Comparison of ENCODE assay signal across 18 mouse cellular contexts in the genomic region with DNA sequence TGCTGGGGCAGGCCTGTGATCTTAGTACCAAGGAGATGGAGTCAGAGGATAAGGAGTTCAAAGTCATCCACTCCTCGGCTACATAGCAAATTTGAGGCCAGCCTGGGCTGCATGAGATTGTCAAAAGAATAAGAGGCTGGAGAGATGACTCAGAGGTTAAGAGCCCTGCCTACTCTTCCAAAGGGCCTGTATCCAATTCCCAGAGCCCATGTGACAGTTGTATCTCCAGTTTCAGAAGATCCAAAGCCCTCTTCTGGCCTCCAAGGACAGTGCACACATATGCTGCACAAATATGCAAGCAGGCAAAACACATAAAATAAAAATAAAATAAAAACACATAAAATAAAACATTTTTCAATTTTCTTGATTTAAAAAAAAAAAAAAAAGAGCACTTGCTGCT. TPM values are rescaled to one million over a fixed set of nuclear protein-coding genes. Genes with fewer than 3 reads are reported as not detected.
DNase-seq lines count a peak whose midpoint lies in the region; TF ChIP-seq lines count a peak whose summit lies in the region.
"Had no signal": no experiment of that assay in that cellular context is flagged by ENCODE, and none has a peak within 500 bp of the region (broad histone marks: within the 10 kb centered on the region; RNA-seq: fewer than 3 reads in every experiment).

No protein-coding gene starts in this region.

- H3K4me3 ChIP-seq in layer of hippocampus, adult 2 months: no peak overlapping the region
- H3K4me3 ChIP-seq: embryonic facial prominence, embryonic 10.5 days; embryonic facial prominence, embryonic 12.5 days; forebrain, embryonic 13.5 days had no signal

- DNase-seq in 3134 (ENCODE audit: extremely low read depth, insufficient read length, low spot score): peak; percentile 36
- peak; percentile 76 for DNase-seq in 3T3-L1 (ENCODE audit: low read depth, low spot score)
- DNase-seq in NIH3T3 (ENCODE audit: low read depth): peak; percentile 45
- peak; percentile 25 for DNase-seq in adipocyte (ENCODE audit: low spot score)
- no peak for DNase-seq in lung, adult 18-20 months
- DNase-seq in layer of hippocampus, adult 2 months (ENCODE audit: low spot score in 2 of 2): no peak
- no peak for DNase-seq in adrenal gland, postnatal 36 days
- no peak for DNase-seq in urinary bladder, postnatal 25 days (ENCODE audit: low spot score)
- DNase-seq: adrenal gland, adult 8-10 months; adrenal gland, postnatal 14 days; cerebellum, adult 11 months; cerebellum, adult 18-20 months; cerebellum, adult 8-10 months; cerebellum, adult 9-11 months; cerebellum, postnatal 25 days had no signal

- TF ChIP-seq CTCF in layer of hippocampus, adult 2 months (conservative IDR thresholded peaks at IDR 0.05): no peak

- no peak overlapping the region for H3K27ac ChIP-seq in layer of hippocampus, adult 2 months
- H3K27ac ChIP-seq: embryonic facial prominence, embryonic 10.5 days; embryonic facial prominence, embryonic 12.5 days; forebrain, embryonic 13.5 days had no signal

RNA-seq across cellular contexts. Expression of gene Ccdc88b, which starts 16.2 kb away (rescaled TPM):
- 10 to 100 TPM; 14.6 to 15.7 TPM for total RNA-seq in layer of hippocampus, adult 2 months (2021)
- total RNA-seq in adrenal gland, postnatal 36 days (2021): 1 to 10 TPM; 1.7 to 1.8 TPM

RNA-seq across cellular contexts. Expression of gene Rps6ka4, which starts 33.8 kb away (rescaled TPM):
- 10 to 100 TPM; 38.3 to 39.1 TPM for total RNA-seq in layer of hippocampus, adult 2 months (2021)
- total RNA-seq in adrenal gland, postnatal 36 days (2021): 10 to 100 TPM; 30.0 to 30.7 TPM

RNA-seq across cellular contexts. Expression of gene Trmt112, which starts 35.2 kb away (rescaled TPM):
- 10 to 100 TPM; 48.4 to 49.3 TPM for total RNA-seq in layer of hippocampus, adult 2 months (2021)
- 100 to 1,000 TPM in 1 of 2 experiments, 10 to 100 TPM in 1; 93.1 to 116 TPM for total RNA-seq in adrenal gland, postnatal 36 days (2021)

RNA-seq across cellular contexts. Expression of gene Prdx5, which starts 35.6 kb away (rescaled TPM):
- total RNA-seq in layer of hippocampus, adult 2 months (2021): 100 to 1,000 TPM; 361 to 395 TPM
- total RNA-seq in adrenal gland, postnatal 36 days (2021): 100 to 1,000 TPM; 254 to 293 TPM

RNA-seq across cellular contexts. Expression of gene Esrra, which starts 47.4 kb away (rescaled TPM):
- total RNA-seq in layer of hippocampus, adult 2 months (2021): 10 to 100 TPM; 56.9 to 63.4 TPM
- 10 to 100 TPM; 33.6 to 50.9 TPM for total RNA-seq in adrenal gland, postnatal 36 days (2021)

Comparison
In these comparisons a context has a peak if more than half of its experiments do, and no peak if none do; other contexts are left out.
1. DNase-seq: peak in 3134 (single experiment), 3T3-L1 (single experiment), NIH3T3 (single experiment) and adipocyte (single experiment); none in lung, adult 18-20 months (0 of 2), layer of hippocampus, adult 2 months (0 of 2), adrenal gland, postnatal 36 days (0 of 2) and urinary bladder, postnatal 25 days (single experiment).
2. RNA of gene Ccdc88b, which starts 16.2 kb away (total RNA-seq): 14.6 to 15.7 TPM in layer of hippocampus, adult 2 months; 1.7 to 1.8 TPM in adrenal gland, postnatal 36 days; every median in the first group is over 4 times any median in the second.